Mouse (Mus musculus): ENCODE data around the gene Igf2bp1. TPM values are rescaled to one million over a fixed set of nuclear protein-coding genes. Genes with fewer than 3 reads are reported as not detected.

Igf2bp1 gene
- total and polyA plus RNA-seq, 2 experiments: not detected

DNA sequence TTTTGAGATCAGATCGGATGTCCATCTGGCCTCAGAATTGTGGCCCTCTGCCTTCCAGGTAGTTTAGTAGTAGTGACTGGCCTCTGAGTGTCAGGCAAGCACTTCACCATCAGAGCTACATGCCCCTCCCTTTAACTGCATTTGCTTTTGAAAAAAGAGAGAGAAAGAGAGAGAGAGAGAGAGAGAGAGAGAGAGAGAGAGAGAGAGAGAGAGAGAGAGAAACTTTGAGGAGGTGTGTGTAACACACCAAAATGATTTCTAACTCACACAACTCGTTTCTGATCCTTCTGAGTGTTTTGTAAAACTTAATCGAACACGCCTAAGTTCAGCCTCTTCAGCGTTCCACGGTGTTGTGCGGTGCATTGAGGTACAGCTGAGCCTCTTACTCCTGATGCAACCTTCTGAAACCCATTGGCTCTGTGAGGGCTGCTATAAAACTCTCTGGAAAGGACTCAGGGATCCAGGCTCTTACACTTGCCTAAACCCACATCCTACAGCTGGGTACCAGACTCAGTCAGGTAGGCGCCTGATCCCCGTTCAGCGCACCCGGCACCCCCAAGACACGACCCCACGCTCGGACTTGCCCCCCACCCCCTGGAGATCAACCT is 91.7 kb downstream of the Igf2bp1 start:
- no peaks in the 10 kb centered on the region for H3K4me1 ChIP-seq (ENCODE audit: control insufficient read depth, insufficient read depth, low read length)
- no peak for DNase-seq (ENCODE audit: extremely low read depth, low read depth, low spot score)
- no peak overlapping the region for H3K27ac ChIP-seq (replicated peaks; ENCODE audit: insufficient read depth, low read depth, low read length)
- TF ChIP-seq POLR2A (IDR thresholded peaks at IDR 0.05; ENCODE audit: extremely low read depth, insufficient read depth, low read length) (no peak), CTCF (IDR thresholded peaks at IDR 0.05; ENCODE audit: low read depth, low read length) (no peak)
- WGBS: 7% methylated on average over 14 of the region's 14 CpGs
- H3K36me3 ChIP-seq (ENCODE audit: control insufficient read depth, insufficient read depth, low read length): no peaks in the 10 kb centered on the region
- peaks cover 26% of the 10 kb centered on the region for H3K27me3 ChIP-seq (ENCODE audit: control insufficient read depth, insufficient read depth, low read length)
- no peak overlapping the region for H3K9ac ChIP-seq (ENCODE audit: low read depth, low read length)
- H3K79me2 ChIP-seq (ENCODE audit: control insufficient read depth, insufficient read depth, low read length): no peaks in the 10 kb centered on the region
- no peak overlapping the region for H3K4me3 ChIP-seq (ENCODE audit: insufficient read depth, low read depth, low read length)

DNA sequence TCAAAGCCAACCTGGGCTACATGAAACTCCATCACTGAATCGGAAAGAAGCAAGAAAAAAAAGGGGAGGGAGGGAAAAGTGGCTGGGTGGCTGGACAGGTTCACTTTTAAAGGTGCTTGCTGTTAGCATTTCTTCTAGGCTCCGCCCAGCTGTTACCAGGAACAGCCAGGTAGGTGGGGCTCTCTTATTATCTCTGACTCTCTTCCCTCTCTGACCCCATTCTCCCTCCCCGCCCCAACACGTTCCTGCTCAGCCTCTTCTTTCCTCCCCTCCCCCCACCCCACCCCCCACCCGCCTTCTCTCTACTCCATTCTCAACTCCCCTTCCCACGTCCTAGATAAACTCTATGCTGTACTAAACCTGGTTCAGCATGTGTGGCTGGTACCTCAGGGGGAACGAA is 94.2 kb downstream of the Igf2bp1 start:
- H3K4me3 ChIP-seq (ENCODE audit: insufficient read depth, low read depth, low read length): no peak overlapping the region
- no peak for DNase-seq (ENCODE audit: extremely low read depth, low read depth, low spot score)
- 32% methylated on average over 7 of the region's 7 CpGs for WGBS
- no peaks in the 10 kb centered on the region for H3K4me1 ChIP-seq (ENCODE audit: control insufficient read depth, insufficient read depth, low read length)
- H3K27ac ChIP-seq (replicated peaks; ENCODE audit: insufficient read depth, low read depth, low read length): no peak overlapping the region
- peaks cover 20% of the 10 kb centered on the region for H3K27me3 ChIP-seq (ENCODE audit: control insufficient read depth, insufficient read depth, low read length)
- TF ChIP-seq CTCF (IDR thresholded peaks at IDR 0.05; ENCODE audit: low read depth, low read length) (no peak), POLR2A (IDR thresholded peaks at IDR 0.05; ENCODE audit: extremely low read depth, insufficient read depth, low read length) (no peak)
- no peak overlapping the region for H3K9ac ChIP-seq (ENCODE audit: low read depth, low read length)
- H3K36me3 ChIP-seq (ENCODE audit: control insufficient read depth, insufficient read depth, low read length): no peaks in the 10 kb centered on the region
- no peaks in the 10 kb centered on the region for H3K79me2 ChIP-seq (ENCODE audit: control insufficient read depth, insufficient read depth, low read length)

DNA sequence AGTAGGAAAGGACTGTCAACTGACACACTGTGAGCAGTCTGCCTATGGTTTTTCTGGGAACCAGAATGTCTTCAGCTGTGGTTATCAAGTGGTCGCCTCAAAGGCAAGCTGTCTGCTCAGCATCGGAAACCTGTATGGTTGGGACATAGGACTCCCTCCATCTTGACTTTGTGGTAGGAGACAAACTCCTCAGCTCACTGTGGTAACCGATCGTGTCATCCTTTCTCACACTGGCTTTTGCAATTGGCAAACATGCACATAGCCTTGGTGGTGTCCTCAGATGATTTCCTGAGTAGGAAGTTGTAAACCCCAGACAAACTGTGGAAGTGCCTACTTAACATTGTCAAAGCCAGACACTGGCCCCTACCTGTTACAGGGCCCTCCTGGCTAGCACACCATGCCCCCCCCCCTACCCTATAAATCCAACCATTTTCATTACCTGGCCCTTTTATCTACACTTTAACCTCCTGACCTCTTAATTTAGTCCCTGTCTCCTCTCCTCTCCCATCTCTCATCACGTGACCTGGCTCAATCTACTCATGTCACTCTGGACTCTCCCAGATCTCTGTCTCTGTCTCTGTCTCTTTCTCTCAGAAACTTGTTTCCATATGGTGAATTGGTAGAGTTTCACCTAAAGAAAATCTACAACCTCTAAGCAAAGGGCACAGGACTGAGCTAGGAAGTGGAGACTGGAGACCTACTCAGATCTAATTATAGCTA is 97.8 kb downstream of the Igf2bp1 start:
- Histone ChIP-seq H3K27ac (replicated peaks; ENCODE audit: insufficient read depth, low read depth, low read length) (no peak overlapping the region), H3K4me1 (ENCODE audit: control insufficient read depth, insufficient read depth, low read length) (no peaks in the 10 kb centered on the region), H3K4me3 (ENCODE audit: insufficient read depth, low read depth, low read length) (no peak overlapping the region), H3K9ac (ENCODE audit: low read depth, low read length) (no peak overlapping the region), H3K79me2 (ENCODE audit: control insufficient read depth, insufficient read depth, low read length) (no peaks in the 10 kb centered on the region), H3K27me3 (ENCODE audit: control insufficient read depth, insufficient read depth, low read length) (no peaks in the 10 kb centered on the region; the same call in 1 of the 2 replicates), H3K36me3 (ENCODE audit: control insufficient read depth, insufficient read depth, low read length) (no peaks in the 10 kb centered on the region)
- peak; percentile 4 for DNase-seq (ENCODE audit: extremely low read depth, low read depth, low spot score)
- TF ChIP-seq CTCF (IDR thresholded peaks at IDR 0.05; ENCODE audit: low read depth, low read length): no peak
- TF ChIP-seq POLR2A (IDR thresholded peaks at IDR 0.05; ENCODE audit: extremely low read depth, insufficient read depth, low read length): no peak
- 84% methylated on average over 5 of the region's 5 CpGs for WGBS

Other genes with a start within 250 kb of the Igf2bp1 start
- 1.6 TPM in 2 replicates for gene Phospho1, start 181.4 kb downstream of the Igf2bp1 start, total RNA-seq (2014; rRNA removed)
- gene Phospho1, start 181.4 kb downstream of the Igf2bp1 start, polyA plus RNA-seq (2012; rRNA removed): 31.8 and 32.8 TPM in 2 replicates
- gene Gngt2, start 168.7 kb downstream of the Igf2bp1 start, total RNA-seq (2014; rRNA removed): 11.5 and 13.7 TPM in 2 replicates
- gene Gngt2, start 168.7 kb downstream of the Igf2bp1 start, polyA plus RNA-seq (2012; rRNA removed): 3.9 and 5.1 TPM in 2 replicates
- gene Abi3, start 163.5 kb downstream of the Igf2bp1 start, total RNA-seq (2014; rRNA removed): 1.1 and 3.2 TPM in 2 replicates
- gene Abi3, start 163.5 kb downstream of the Igf2bp1 start, polyA plus RNA-seq (2012; rRNA removed): 7.6 and 11.7 TPM in 2 replicates
- gene B4galnt2, start 91.0 kb downstream of the Igf2bp1 start, total RNA-seq (2014; rRNA removed): 0.37 TPM in 1 of 2 replicates, not detected in the other
- gene B4galnt2, start 91.0 kb downstream of the Igf2bp1 start, polyA plus RNA-seq (2012; rRNA removed): not detected in 2 replicates
- gene Gip, start 18.6 kb upstream of the Igf2bp1 start, total RNA-seq (2014; rRNA removed): not detected in 2 replicates
- gene Gip, start 18.6 kb upstream of the Igf2bp1 start, polyA plus RNA-seq (2012; rRNA removed): not detected in 2 replicates
- gene Snf8, start 28.9 kb upstream of the Igf2bp1 start, total RNA-seq (2014; rRNA removed): 25.4 and 27.7 TPM in 2 replicates
- 19.1 and 26.2 TPM in 2 replicates for gene Snf8, start 28.9 kb upstream of the Igf2bp1 start, polyA plus RNA-seq (2012; rRNA removed)
- gene Ube2z, start 59.4 kb upstream of the Igf2bp1 start, total RNA-seq (2014; rRNA removed): 18.6 and 23.3 TPM in 2 replicates
- 21.3 and 22.8 TPM in 2 replicates for gene Ube2z, start 59.4 kb upstream of the Igf2bp1 start, polyA plus RNA-seq (2012; rRNA removed)
- 479 and 657 TPM in 2 replicates for gene Atp5g1, start 69.7 kb upstream of the Igf2bp1 start, total RNA-seq (2014; rRNA removed)
- gene Atp5g1, start 69.7 kb upstream of the Igf2bp1 start, polyA plus RNA-seq (2012; rRNA removed): 1,258 and 1,301 TPM in 2 replicates
- gene Calcoco2, start 106.0 kb upstream of the Igf2bp1 start, total RNA-seq (2014; rRNA removed): not detected in 2 replicates
- not detected in 2 replicates for gene Calcoco2, start 106.0 kb upstream of the Igf2bp1 start, polyA plus RNA-seq (2012; rRNA removed)
- gene Ttll6, start 127.8 kb upstream of the Igf2bp1 start, total RNA-seq (2014; rRNA removed): not detected in 2 replicates
- not detected in 2 replicates for gene Ttll6, start 127.8 kb upstream of the Igf2bp1 start, polyA plus RNA-seq (2012; rRNA removed)
- not detected in 2 replicates for gene Hoxb13, start 188.4 kb upstream of the Igf2bp1 start, total RNA-seq (2014; rRNA removed)
- gene Hoxb13, start 188.4 kb upstream of the Igf2bp1 start, polyA plus RNA-seq (2012; rRNA removed): 0.05 TPM in 1 of 2 replicates, not detected in the other

All from liver, adult 2 months (tissue).